Mouse (Mus musculus): ENCODE data around the gene Taldo1.
"Not testable (repeated sequence)": the region's sequence is repeated elsewhere in the genome, so short reads cannot be mapped to it uniquely, and the experiment has no call there.

Taldo1 gene

GRCm38 (mm10) chr7:141388487-141389109, 3.4 kb upstream of the Taldo1 start:
- DNase-seq: no peak

- no peak for DNase-seq
These were observed 1.4 kb upstream of the Taldo1 start for GRCm38 (mm10) chr7:141390326-141391259.

- DNase-seq: no peak
These were observed 688 bp downstream of the Taldo1 start for GRCm38 (mm10) chr7:141392552-141393222.

GRCm38 (mm10) chr7:141394158-141394557, 2.2 kb downstream of the Taldo1 start:
- DNase-seq: no peak

GRCm38 (mm10) chr7:141394771-141395170, 2.8 kb downstream of the Taldo1 start:
- peak; percentile 27 to 51 for DNase-seq

GRCm38 (mm10) chr7:141395348-141395747, 3.3 kb downstream of the Taldo1 start:
- DNase-seq: no peak

- DNase-seq: no peak
These were observed 11.3 kb downstream of the Taldo1 start for GRCm38 (mm10) chr7:141403305-141403704.

- DNase-seq: no peak
These were observed 13.5 kb downstream of the Taldo1 start for GRCm38 (mm10) chr7:141405466-141405865.

- not testable (repeated sequence) for DNase-seq
These were observed 15.7 kb downstream of the Taldo1 start for GRCm38 (mm10) chr7:141407670-141408069.

- DNase-seq: peak; percentile 57 to 61
These were observed 16.8 kb downstream of the Taldo1 start for GRCm38 (mm10) chr7:141408833-141409232.

GRCm38 (mm10) chr7:141410631-141411030, 18.6 kb downstream of the Taldo1 start:
- DNase-seq: no peak

GRCm38 (mm10) chr7:141411667-141412066, 19.7 kb downstream of the Taldo1 start:
- DNase-seq: no peak

GRCm38 (mm10) chr7:141413331-141413730, 21.3 kb downstream of the Taldo1 start:
- DNase-seq: no peak

GRCm38 (mm10) chr7:141413809-141414584, 22.0 kb downstream of the Taldo1 start, which contains the start of gene Gatd1:
TSS of gene Gatd1 (minus strand) at chr7:141414136.
- peak; percentile 98 for DNase-seq

- DNase-seq: no peak
These were observed 24.3 kb downstream of the Taldo1 start for GRCm38 (mm10) chr7:141416144-141416841.

- no peak for DNase-seq
These were observed 26.0 kb downstream of the Taldo1 start for GRCm38 (mm10) chr7:141417731-141418681.

GRCm38 (mm10) chr7:141418970-141419369, 27.0 kb downstream of the Taldo1 start:
- no peak for DNase-seq

GRCm38 (mm10) chr7:141420030-141420702, 28.2 kb downstream of the Taldo1 start:
- no peak for DNase-seq

- DNase-seq: no peak
These were observed 31.8 kb downstream of the Taldo1 start for GRCm38 (mm10) chr7:141423811-141424210.
